Mouse (Mus musculus) midbrain, postnatal 0 days (tissue): Measurements from ENCODE around the gene Zfp446. TPM values are rescaled to one million over a fixed set of nuclear protein-coding genes. Genes with fewer than 3 reads are reported as not detected.

Source experiments
- ATAC-seq: fragments of 200-750 bp; cut with Nextera tagmentation; 2 replicates; pipeline ENCODE4 v1.8.0; 2017; ENCODE audit warnings: moderate number of reproducible peaks, mild to moderate bottlenecking, moderate TSS enrichment, moderate library complexity; ENCODE audit not compliant: low FRiP score
- DNase-seq: peaks from one replicate; pipeline ENCODE4 v3.0.0-alpha.2; 2015; ENCODE audit warnings: low spot score
- H3K27ac ChIP-seq: fragments of 300-500 bp; sonication (generic); 2 replicates; pipeline ENCODE4 v1.5.1; 2014; ENCODE audit warnings: low read depth, mild to moderate bottlenecking, low read length, mixed read lengths
- H3K27me3 ChIP-seq: fragments of 300-500 bp; sonication (generic); 2 replicates; pipeline ENCODE4 v1.6.1; 2014; ENCODE audit warnings: low read length, control low read depth, mixed read lengths; ENCODE audit not compliant: insufficient read depth
- H3K36me3 ChIP-seq: fragments of 300-500 bp; sonication (generic); 2 replicates; pipeline ENCODE4 v1.6.1; 2014; ENCODE audit warnings: low read length, control low read depth, mixed read lengths; ENCODE audit not compliant: insufficient read depth
- H3K4me1 ChIP-seq: fragments of 300-500 bp; sonication (generic); 2 replicates; pipeline ENCODE4 v1.6.1; 2014; ENCODE audit warnings: mild to moderate bottlenecking, control low read depth, antibody characterized with exemption, low read length, mixed read lengths; ENCODE audit not compliant: insufficient read depth
- H3K4me2 ChIP-seq: fragments of 300-500 bp; sonication (generic); 2 replicates; pipeline ENCODE4 v1.6.1; 2014; ENCODE audit warnings: low read depth, mild to moderate bottlenecking, low read length, mixed read lengths; ENCODE audit not compliant: poor library complexity, severe bottlenecking
- H3K4me3 ChIP-seq: fragments of 300-500 bp; sonication (generic); 2 replicates; pipeline ENCODE4 v1.5.1; 2014; ENCODE audit warnings: low read depth, mild to moderate bottlenecking, low read length, moderate library complexity
- H3K9ac ChIP-seq: fragments of 300-500 bp; sonication (generic); replicated peaks from 2 replicates; pipeline ENCODE4 v1.6.1; 2014; ENCODE audit warnings: mild to moderate bottlenecking, low read length, moderate library complexity, mixed read lengths; ENCODE audit not compliant: poor library complexity, severe bottlenecking
- H3K9me3 ChIP-seq: fragments of 300-500 bp; sonication (generic); 2 replicates; pipeline ENCODE4 v1.6.1; 2016; ENCODE audit warnings: low read length, control low read depth
- CTCF ChIP-seq: IDR thresholded peaks from 2 replicates; pipeline ENCODE4 v1.5.1; 2016; ENCODE audit warnings: antibody characterized with exemption, mild to moderate bottlenecking
- WGBS: fragments of 180-500 bp; shearing (Covaris S2); extraction: QIAGEN DNeasy Blood & Tissue Kit; methylation state at CpG from one replicate; pipeline ENCODE4 v1.1.7; 2014; 5-methylcytosine and 5-hydroxymethylcytosine counted together
- polyA plus RNA-seq: library from polyadenylated mRNA; unstranded; fragments of >200 nt; fragmentation: Nextera tagmentation; extraction: Ambion mirVana; gene quantifications from 2 replicates; pipeline ENCODE4 v1.2.1, GENCODE M21; 2015
- total RNA-seq: library from RNA; depleted of rRNA; stranded (reverse); fragments of >200 nt; gene quantifications from 2 replicates; pipeline ENCODE4 v1.2.3, GENCODE M21; 2014

Gene Zfp446
- total and polyA plus RNA-seq, 2 experiments from 2014 or later, result 8.9 to 11.9 TPM

GRCm38 (mm10) chr7:12961511-12962141, 16.0 kb upstream of the Zfp446 start:
- peak overlapping the region; percentile 64 for H3K4me2 ChIP-seq
- peak overlapping the region; percentile 48 for H3K4me3 ChIP-seq
- ATAC-seq (peak; percentile 78), DNase-seq (peak; percentile 93)
- TF ChIP-seq CTCF, result no peak
- peak overlapping the region; percentile 70 for H3K9ac ChIP-seq
- H3K9me3 ChIP-seq, result no peaks in the 10 kb centered on the region
- H3K4me1 ChIP-seq, result peaks cover 7% of the 10 kb centered on the region
- H3K27me3 ChIP-seq, result no peaks in the 10 kb centered on the region
- 1% methylated on average over 29 of the region's 29 CpGs for WGBS
- peak overlapping the region; percentile 76 for H3K27ac ChIP-seq
- H3K36me3 ChIP-seq, result no peaks in the 10 kb centered on the region

GRCm38 (mm10) chr7:12965678-12966091, 12.0 kb upstream of the Zfp446 start, which contains the start of gene Zfp324:
Gene Zfp324 (plus strand): TSS chr7:12965838.
- H3K4me1 ChIP-seq, result peaks cover 7% of the 10 kb centered on the region
- peak within 1 kb of the TSS; percentile 87 for H3K9ac ChIP-seq
- peaks cover 19% of the 10 kb centered on the region for H3K36me3 ChIP-seq
- ATAC-seq (peak; percentile 89), DNase-seq (peak; percentile 94)
- no peak for TF ChIP-seq CTCF
- H3K9me3 ChIP-seq, result no peaks in the 10 kb centered on the region
- under 1% methylated on average over 23 of the region's 23 CpGs for WGBS
- H3K4me2 ChIP-seq, result peak within 1 kb of the TSS; percentile 96
- H3K27ac ChIP-seq, result peak within 1 kb of the TSS; percentile 71
- H3K27me3 ChIP-seq, result no peaks in the 10 kb centered on the region
- peak within 1 kb of the TSS; percentile 85 for H3K4me3 ChIP-seq

GRCm38 (mm10) chr7:12966104-12966845, 11.4 kb upstream of the Zfp446 start:
- Histone ChIP-seq H3K27me3 (no peaks in the 10 kb centered on the region), H3K9ac (peak overlapping the region; percentile 87), H3K27ac (peak overlapping the region; percentile 71), H3K36me3 (peaks cover 25% of the 10 kb centered on the region), H3K4me2 (peak overlapping the region; percentile 96), H3K4me1 (peaks cover 7% of the 10 kb centered on the region), H3K4me3 (peak overlapping the region; percentile 85), H3K9me3 (no peaks in the 10 kb centered on the region)
- WGBS, result under 1% methylated on average over 27 of the region's 29 CpGs
- peak; percentile 56 for ATAC-seq
- no peak for TF ChIP-seq CTCF
- DNase-seq, result peak; percentile 27

- Histone ChIP-seq H3K9ac (no peak overlapping the region), H3K4me3 (no peak overlapping the region), H3K9me3 (no peaks in the 10 kb centered on the region), H3K27ac (no peak overlapping the region), H3K27me3 (no peaks in the 10 kb centered on the region), H3K4me1 (no peaks in the 10 kb centered on the region), H3K4me2 (no peak overlapping the region), H3K36me3 (peaks cover 34% of the 10 kb centered on the region)
- no peak for DNase-seq
- TF ChIP-seq CTCF, result no peak
- no peak for ATAC-seq
- 96% methylated on average over 25 of the region's 25 CpGs for WGBS
Observed at GRCm38 (mm10) chr7:12970906-12971305, 6.7 kb upstream of the Zfp446 start.

- ATAC-seq (no peak), DNase-seq (no peak)
- peak overlapping the region; percentile 54; the same call in 1 of the 2 replicates for H3K4me3 ChIP-seq
- H3K27me3 ChIP-seq, result no peaks in the 10 kb centered on the region
- peak overlapping the region; percentile 62 for H3K4me2 ChIP-seq
- WGBS, result 90% methylated on average over 18 of the region's 18 CpGs
- H3K4me1 ChIP-seq, result peaks cover 7% of the 10 kb centered on the region; the same call in 1 of the 2 replicates
- peak overlapping the region; percentile 91; the same call in 1 of the 2 replicates for H3K27ac ChIP-seq
- peaks cover 11% of the 10 kb centered on the region for H3K36me3 ChIP-seq
- no peak for TF ChIP-seq CTCF
- H3K9me3 ChIP-seq, result no peaks in the 10 kb centered on the region
- 0 out of 2 replicates have a peak overlapping the region, but pooled peaks have one; percentile 63 for H3K9ac ChIP-seq
Observed at GRCm38 (mm10) chr7:12978931-12979722, 1.5 kb downstream of the Zfp446 start.
